Mouse (Mus musculus): ENCODE measurements around the gene Pth2.

DNA sequence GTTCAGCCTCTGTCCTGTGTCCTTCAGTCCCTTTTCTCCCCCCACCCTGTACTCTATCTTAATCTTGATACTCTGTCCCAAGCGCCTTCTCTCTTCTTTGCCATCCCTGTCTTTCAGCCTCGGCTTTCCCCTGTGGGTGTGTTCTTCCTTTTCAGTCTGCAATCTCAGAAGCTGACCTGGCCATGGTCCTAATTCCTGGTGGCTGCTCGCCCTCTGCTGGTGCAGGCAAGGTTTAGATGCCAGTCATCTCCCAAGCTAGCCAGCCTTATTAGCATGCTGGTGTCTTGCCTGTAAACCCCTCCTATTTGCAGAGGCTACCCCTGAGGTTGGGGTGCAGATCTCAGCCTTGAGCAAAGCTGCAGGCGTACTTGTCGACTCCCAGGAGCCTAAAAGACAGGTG lies 17.6 kb downstream of the Pth2 start:
- TF ChIP-seq POLR2A (IDR thresholded peaks at IDR 0.05; ENCODE audit: borderline replicate concordance, insufficient read depth, low read length) (no peak), CTCF (IDR thresholded peaks at IDR 0.05; ENCODE audit: borderline replicate concordance, insufficient read depth, low read depth, low read length) (peak; percentile 98)
